Mouse (Mus musculus) kidney, embryonic 14.5 days (tissue): ENCODE data around the gene Grin2d. TPM values are rescaled to one million over a fixed set of nuclear protein-coding genes. Genes with fewer than 3 reads are reported as not detected.
A peak's percentile ranks its signal among the peaks of the same experiment; 100 is the strongest.

Experiments
- ATAC-seq: fragments of 200-750 bp; cut with Nextera tagmentation; 2 replicates; pipeline ENCODE4 v1.8.0; 2017; ENCODE audit warnings: moderate number of reproducible peaks, mild to moderate bottlenecking, moderate TSS enrichment, moderate library complexity; ENCODE audit not compliant: low FRiP score, low TSS enrichment
- H3K27ac ChIP-seq: fragments of 300-500 bp; sonication (generic); 2 replicates; pipeline ENCODE4 v1.5.1; 2014; ENCODE audit warnings: low read depth, mild to moderate bottlenecking, low read length, moderate library complexity, mixed read lengths
- H3K27me3 ChIP-seq: fragments of 300-500 bp; sonication (generic); 2 replicates; pipeline ENCODE4 v1.6.1; 2014; ENCODE audit warnings: mild to moderate bottlenecking, low read length; ENCODE audit not compliant: control insufficient read depth, insufficient read depth
- H3K36me3 ChIP-seq: fragments of 300-500 bp; sonication (generic); 2 replicates; pipeline ENCODE4 v1.6.1; 2014; ENCODE audit warnings: low read length, mixed read lengths; ENCODE audit not compliant: control insufficient read depth, insufficient read depth
- H3K4me1 ChIP-seq: fragments of 300-500 bp; sonication (generic); 2 replicates; pipeline ENCODE4 v1.6.1; 2014; ENCODE audit warnings: low read length, mixed read lengths; ENCODE audit not compliant: control insufficient read depth, insufficient read depth
- H3K4me2 ChIP-seq: fragments of 300-500 bp; sonication (generic); replicated peaks from 2 replicates; pipeline ENCODE4 v1.6.1; 2014; ENCODE audit warnings: low read depth, mild to moderate bottlenecking, low read length
- H3K4me3 ChIP-seq: fragments of 300-500 bp; sonication (generic); 2 replicates; pipeline ENCODE4 v1.5.1; 2014; ENCODE audit warnings: mild to moderate bottlenecking, low read length
- H3K9ac ChIP-seq: fragments of 300-500 bp; sonication (generic); 2 replicates; pipeline ENCODE4 v1.6.1; 2014; ENCODE audit warnings: low read depth, mild to moderate bottlenecking, low read length, moderate library complexity
- H3K9me3 ChIP-seq: fragments of 300-500 bp; sonication (generic); 2 replicates; pipeline ENCODE4 v1.6.1; 2016; ENCODE audit warnings: low read length; ENCODE audit not compliant: control insufficient read depth
- WGBS: fragments of 180-500 bp; shearing (Covaris S2); extraction: QIAGEN DNeasy Blood & Tissue Kit; methylation state at CpG from one replicate; pipeline ENCODE4 v1.1.7; 2014; 5-methylcytosine and 5-hydroxymethylcytosine counted together
- polyA plus RNA-seq: library from polyadenylated mRNA; unstranded; fragments of >200 nt; fragmentation: Nextera tagmentation; extraction: Ambion mirVana; gene quantifications from 2 replicates; pipeline ENCODE4 v1.2.1, GENCODE M21; 2014

The Grin2d gene
- polyA plus RNA-seq, 1 experiment from 2014 or later = 0.28 TPM

DNA sequence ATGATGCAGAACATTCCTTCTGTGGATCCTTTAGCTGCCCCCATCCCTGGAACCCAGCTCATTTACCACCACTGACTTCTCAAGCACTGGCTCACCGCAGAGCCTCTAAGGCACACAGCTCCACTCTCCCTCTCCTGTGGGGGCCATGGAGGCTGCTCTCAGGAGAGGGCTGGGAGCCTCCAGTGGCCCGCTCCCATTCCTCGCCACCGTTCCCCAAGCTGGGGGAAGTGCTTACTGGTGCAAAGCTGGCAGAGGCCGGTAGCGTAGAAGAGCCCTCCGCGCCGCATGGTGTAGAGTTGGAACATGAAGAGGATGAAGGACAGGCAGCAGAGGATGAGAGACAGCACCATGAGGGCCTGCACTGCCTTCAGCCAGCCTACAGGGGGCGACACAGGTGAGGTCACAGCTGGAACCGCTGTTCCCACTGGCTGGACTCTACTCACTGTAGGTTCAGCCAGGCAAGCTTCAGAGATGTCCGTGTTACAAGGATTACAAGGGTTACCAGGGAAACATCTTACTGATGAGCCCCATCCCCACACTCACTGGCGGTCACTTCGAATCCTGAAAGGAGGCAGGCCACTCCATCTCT, 41.0 kb upstream of the Grin2d start:
- Histone ChIP-seq H3K27ac (no peak overlapping the region), H3K9ac (0 out of 2 replicates have a peak overlapping the region, but pooled peaks have one; percentile 65), H3K4me2 (peak overlapping the region; percentile 50; the same call in 1 of the 2 replicates), H3K4me1 (peaks cover 57% of the 10 kb centered on the region), H3K9me3 (no peaks in the 10 kb centered on the region), H3K36me3 (no peaks in the 10 kb centered on the region; the same call in 1 of the 2 replicates), H3K27me3 (no peaks in the 10 kb centered on the region), H3K4me3 (no peak overlapping the region)
- no peak for ATAC-seq
- 76% methylated on average over 14 of the region's 14 CpGs for WGBS

DNA sequence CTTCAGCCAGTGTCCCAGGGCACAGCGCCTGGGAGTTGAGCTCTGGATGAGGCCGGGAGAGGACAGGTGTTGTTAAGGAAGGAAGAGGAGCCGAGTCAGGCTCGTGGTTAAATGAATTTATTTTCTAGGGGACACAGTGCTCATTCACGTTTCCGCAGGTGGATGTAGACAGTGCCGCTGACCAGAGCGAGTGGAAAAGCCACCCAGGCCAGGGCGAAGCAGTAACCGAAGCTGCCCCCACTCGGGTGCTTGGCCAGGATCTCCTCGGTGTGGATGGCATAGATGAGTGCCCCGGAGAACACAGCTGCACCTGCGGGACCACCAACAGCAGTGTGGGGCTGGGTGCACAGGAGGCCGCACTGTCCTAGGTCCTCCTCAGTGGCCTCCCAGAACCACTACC, 39.7 kb upstream of the Grin2d start:
- Histone ChIP-seq H3K36me3 (no peaks in the 10 kb centered on the region; the same call in 1 of the 2 replicates), H3K27me3 (no peaks in the 10 kb centered on the region), H3K4me2 (peak overlapping the region; percentile 44; the same call in 1 of the 2 replicates), H3K9me3 (no peaks in the 10 kb centered on the region), H3K27ac (peak overlapping the region; percentile 90), H3K4me1 (peaks cover 57% of the 10 kb centered on the region), H3K9ac (peak overlapping the region; percentile 23; the same call in 1 of the 2 replicates), H3K4me3 (no peak overlapping the region)
- no peak for ATAC-seq
- WGBS = 76% methylated on average over 15 of the region's 15 CpGs

DNA sequence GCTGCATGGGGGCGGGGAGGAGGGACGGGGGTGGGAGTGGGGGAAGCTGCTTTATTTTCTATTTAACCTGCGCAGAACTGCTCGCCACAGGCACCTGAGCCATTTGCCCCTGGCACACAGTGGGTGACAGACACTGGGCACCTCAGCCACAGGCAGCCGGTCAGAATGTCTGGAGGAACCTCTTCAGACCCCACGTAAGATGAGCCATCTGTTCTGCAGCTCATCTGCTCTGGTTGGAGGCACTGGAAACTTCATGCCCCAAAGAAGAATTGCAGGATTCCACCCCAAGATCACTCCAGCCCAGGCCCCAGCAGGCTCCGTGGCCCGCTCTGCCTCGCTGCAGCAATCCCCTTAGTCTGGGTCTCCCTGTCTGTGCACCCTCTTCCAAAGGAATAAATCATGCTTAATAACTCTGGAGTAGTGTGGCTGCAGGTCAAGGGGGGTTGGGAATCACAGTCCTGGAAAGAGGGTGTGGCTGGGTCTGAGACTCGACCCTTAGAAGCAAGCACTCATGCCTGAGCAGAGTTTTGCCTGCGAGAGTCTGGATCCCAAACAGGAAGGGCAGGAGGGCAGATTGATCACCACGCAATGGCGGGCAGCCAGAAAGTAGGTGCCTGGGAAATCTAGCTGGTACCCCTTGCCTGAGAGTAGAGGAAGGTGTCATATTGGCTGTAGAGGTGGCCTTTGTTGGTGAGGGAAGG, 39.0 kb upstream of the Grin2d start:
- Histone ChIP-seq H3K9me3 (no peaks in the 10 kb centered on the region), H3K4me2 (peak overlapping the region; percentile 44), H3K36me3 (no peaks in the 10 kb centered on the region; the same call in 1 of the 2 replicates), H3K4me1 (peaks cover 50% of the 10 kb centered on the region), H3K4me3 (peak overlapping the region; percentile 18; the same call in 1 of the 2 replicates), H3K27me3 (no peaks in the 10 kb centered on the region), H3K9ac (peak overlapping the region; percentile 36), H3K27ac (peak overlapping the region; percentile 90)
- peak; percentile 14 for ATAC-seq
- WGBS = 12% methylated on average over 13 of the region's 13 CpGs

DNA sequence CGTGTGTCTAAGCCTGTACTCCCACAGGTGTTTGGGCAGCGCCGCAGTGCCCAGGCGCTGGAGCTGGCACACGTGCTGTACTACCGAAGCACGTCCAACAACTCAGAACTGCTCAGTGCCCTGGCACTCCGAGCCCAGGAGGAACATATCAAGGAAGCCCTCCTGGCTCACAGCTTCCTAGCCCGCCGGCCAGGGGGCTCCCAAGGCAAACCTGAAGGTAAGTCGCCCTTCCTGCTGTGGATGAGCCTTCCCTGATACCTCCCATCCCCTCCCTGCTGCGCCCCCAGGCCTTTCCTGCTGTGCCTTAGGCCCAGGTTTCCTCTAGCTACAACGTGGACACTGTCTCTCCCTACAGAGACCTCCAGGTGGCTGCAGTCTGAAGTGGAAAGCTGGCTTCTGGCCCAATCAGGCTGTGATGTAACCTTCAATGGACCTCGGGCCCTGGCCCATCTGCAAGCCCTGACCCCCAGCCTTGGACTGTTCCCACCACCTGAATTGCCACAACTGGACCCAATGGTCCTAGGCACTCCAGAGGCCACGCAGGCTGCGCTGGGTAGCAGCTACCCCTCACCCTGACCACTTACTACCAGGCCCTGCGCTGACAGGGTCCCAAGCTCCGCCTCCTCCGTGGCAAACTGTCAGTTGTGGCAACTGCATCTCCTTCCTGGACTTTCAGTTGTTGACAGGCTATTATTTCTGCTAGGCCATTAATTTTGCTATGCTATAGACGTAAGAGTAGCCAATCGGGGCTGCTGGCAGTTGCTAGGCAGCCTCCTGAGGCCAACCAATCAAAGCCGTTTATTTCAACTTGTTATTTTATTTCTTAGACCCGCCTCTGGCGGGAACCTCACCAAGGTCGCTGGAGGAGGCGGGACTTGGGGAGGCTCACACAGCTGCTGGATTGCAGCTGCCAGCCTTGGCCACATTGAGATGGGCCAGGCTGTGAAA, 38.2 kb upstream of the Grin2d start:
- ATAC-seq = peak; percentile 82
- H3K4me2 ChIP-seq = peak overlapping the region; percentile 44
- peaks cover 42% of the 10 kb centered on the region for H3K4me1 ChIP-seq
- no peaks in the 10 kb centered on the region for H3K9me3 ChIP-seq
- H3K27me3 ChIP-seq = no peaks in the 10 kb centered on the region
- peak overlapping the region; percentile 42 for H3K9ac ChIP-seq
- peak overlapping the region; percentile 90 for H3K27ac ChIP-seq
- H3K4me3 ChIP-seq = peak overlapping the region; percentile 18
- no peaks in the 10 kb centered on the region; the same call in 1 of the 2 replicates for H3K36me3 ChIP-seq
- 31% methylated on average over 26 of the region's 26 CpGs for WGBS

DNA sequence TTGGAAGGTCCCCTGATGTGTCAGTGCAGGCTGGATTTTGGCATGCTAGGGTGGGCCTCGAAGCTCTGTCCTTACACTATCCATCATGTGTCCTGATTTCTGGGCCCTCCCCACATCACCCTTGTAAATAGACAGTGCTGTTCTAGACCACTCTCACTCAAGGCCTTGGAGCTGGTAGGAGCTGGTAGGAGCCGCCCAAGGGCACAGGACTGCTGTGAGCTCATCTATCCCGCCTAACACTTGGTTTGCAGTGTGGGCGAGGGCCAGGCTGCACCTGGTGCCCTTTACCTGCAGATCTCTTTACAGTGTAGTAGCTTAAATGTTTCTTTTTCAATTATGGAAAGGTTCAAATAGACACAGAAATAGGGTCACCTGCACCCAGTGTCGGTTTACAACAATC, 36.8 kb upstream of the Grin2d start:
- Histone ChIP-seq H3K36me3 (peaks cover under 1% of the 10 kb centered on the region; the same call in 1 of the 2 replicates), H3K9me3 (no peaks in the 10 kb centered on the region), H3K9ac (no peak overlapping the region), H3K27ac (no peak overlapping the region), H3K4me1 (peaks cover 32% of the 10 kb centered on the region), H3K27me3 (no peaks in the 10 kb centered on the region), H3K4me2 (no peak overlapping the region), H3K4me3 (no peak overlapping the region)
- 88% methylated on average over 5 of the region's 5 CpGs for WGBS
- ATAC-seq = no peak

DNA sequence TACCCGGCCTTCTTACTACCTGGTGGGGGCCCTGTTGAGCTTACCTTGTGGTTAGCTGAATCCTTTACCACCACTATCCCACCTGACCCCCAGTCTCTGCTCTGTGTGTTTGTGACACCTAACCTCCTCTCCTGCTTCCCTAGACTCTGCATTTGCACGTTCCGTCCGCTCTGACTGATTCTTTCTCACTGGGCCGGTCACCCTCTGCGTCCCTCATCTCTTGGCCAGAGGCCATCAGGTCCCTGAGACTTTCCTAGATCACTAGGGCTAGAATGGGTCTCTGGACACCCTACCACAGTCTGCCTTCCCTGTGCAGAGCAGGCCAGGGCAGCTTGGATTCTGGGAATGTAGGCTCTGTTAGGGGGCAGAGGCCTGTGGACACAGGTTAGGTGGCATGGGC, 35.9 kb upstream of the Grin2d start:
- H3K9ac ChIP-seq = 0 out of 2 replicates have a peak overlapping the region, but pooled peaks have one; percentile 18
- no peaks in the 10 kb centered on the region for H3K27me3 ChIP-seq
- no peak overlapping the region for H3K27ac ChIP-seq
- 88% methylated on average over 6 of the region's 6 CpGs for WGBS
- peaks cover 25% of the 10 kb centered on the region for H3K4me1 ChIP-seq
- no peaks in the 10 kb centered on the region for H3K9me3 ChIP-seq
- no peak overlapping the region for H3K4me3 ChIP-seq
- ATAC-seq = no peak
- peaks cover 5% of the 10 kb centered on the region; the same call in 1 of the 2 replicates for H3K36me3 ChIP-seq
- H3K4me2 ChIP-seq = no peak overlapping the region

DNA sequence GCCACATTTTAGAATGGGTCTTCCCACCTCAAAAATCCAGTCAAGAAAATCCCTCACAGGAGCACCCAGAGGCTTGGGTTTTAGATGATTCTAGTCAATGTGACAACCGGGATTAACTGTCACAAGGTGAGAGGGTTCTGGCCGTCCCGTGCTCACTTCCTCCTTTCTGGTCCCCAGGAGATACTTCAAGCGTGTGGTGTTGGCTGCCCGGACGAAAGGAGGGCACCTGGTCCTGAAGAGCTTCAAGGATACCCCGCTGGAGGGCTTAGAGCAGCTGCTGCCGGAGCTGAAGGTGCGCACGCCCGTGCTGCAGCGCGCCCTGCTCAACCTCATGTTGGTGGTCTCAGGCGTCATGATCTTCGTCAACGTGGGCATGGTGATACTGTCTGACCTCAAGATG, 31.0 kb upstream of the Grin2d start:
- no peak for ATAC-seq
- Histone ChIP-seq H3K27me3 (no peaks in the 10 kb centered on the region), H3K4me1 (no peaks in the 10 kb centered on the region), H3K9ac (no peak overlapping the region), H3K4me3 (no peak overlapping the region), H3K9me3 (no peaks in the 10 kb centered on the region), H3K27ac (no peak overlapping the region), H3K4me2 (no peak overlapping the region), H3K36me3 (peaks cover 5% of the 10 kb centered on the region; the same call in 1 of the 2 replicates)
- 91% methylated on average over 16 of the region's 16 CpGs for WGBS

DNA sequence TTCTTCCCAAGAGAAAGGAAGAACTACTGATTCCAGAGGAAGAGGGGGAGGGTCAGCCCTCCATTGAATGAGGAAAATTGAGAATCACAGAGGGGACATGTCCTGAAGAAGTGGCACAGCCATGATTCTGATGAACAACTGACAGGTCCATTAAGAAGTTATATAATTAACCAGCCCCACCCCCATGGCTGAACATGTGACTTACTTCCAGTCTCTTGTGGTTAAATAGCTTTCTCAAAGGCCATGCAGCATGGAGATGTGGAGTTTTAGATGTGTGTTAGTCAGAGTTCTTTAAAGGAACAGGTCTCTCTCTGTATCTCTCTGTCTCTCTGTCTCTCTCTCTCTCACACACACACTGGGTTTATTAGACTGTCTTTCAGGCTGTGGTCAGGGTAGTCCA, 30.2 kb upstream of the Grin2d start:
- H3K4me2 ChIP-seq = no peak overlapping the region
- no peaks in the 10 kb centered on the region for H3K9me3 ChIP-seq
- no peak overlapping the region for H3K4me3 ChIP-seq
- peaks cover 5% of the 10 kb centered on the region; the same call in 1 of the 2 replicates for H3K36me3 ChIP-seq
- no peaks in the 10 kb centered on the region for H3K27me3 ChIP-seq
- no peak overlapping the region for H3K27ac ChIP-seq
- ATAC-seq = no peak
- H3K9ac ChIP-seq = no peak overlapping the region
- no peaks in the 10 kb centered on the region for H3K4me1 ChIP-seq
